Mouse (Mus musculus): ENCODE measurements around the gene Wnt7a. TPM values are rescaled to one million over a fixed set of nuclear protein-coding genes. Genes with fewer than 3 reads are reported as not detected.

Gene Wnt7a
- polyA plus RNA-seq, 1 experiment, result not detected

- TF ChIP-seq CTCF (IDR thresholded peaks at IDR 0.05; ENCODE audit: control insufficient read depth, insufficient read depth, low read length) (no peak), POLR2A (IDR thresholded peaks at IDR 0.05; ENCODE audit: borderline replicate concordance, control insufficient read depth, low read depth, low read length) (no peak)
- Histone ChIP-seq H3K27ac (ENCODE audit: control insufficient read depth, insufficient read depth, low read depth, low read length, poor library complexity) (no peak overlapping the region), H3K4me3 (replicated peaks; ENCODE audit: control insufficient read depth, low read depth, low read length) (no peak overlapping the region), H3K4me1 (ENCODE audit: control insufficient read depth, insufficient read depth, low read length) (no peaks in the 10 kb centered on the region)
- 69% methylated on average over 3 of the region's 3 CpGs for WGBS
Measured at GRCm38 (mm10) chr6:91379266-91379665, 31.9 kb downstream of the Wnt7a start.

- Histone ChIP-seq H3K4me3 (replicated peaks; ENCODE audit: control insufficient read depth, low read depth, low read length) (no peak overlapping the region), H3K27ac (ENCODE audit: control insufficient read depth, insufficient read depth, low read depth, low read length, poor library complexity) (no peak overlapping the region), H3K4me1 (ENCODE audit: control insufficient read depth, insufficient read depth, low read length) (no peaks in the 10 kb centered on the region)
- TF ChIP-seq POLR2A (IDR thresholded peaks at IDR 0.05; ENCODE audit: borderline replicate concordance, control insufficient read depth, low read depth, low read length), result no peak
- no peak for TF ChIP-seq CTCF (IDR thresholded peaks at IDR 0.05; ENCODE audit: control insufficient read depth, insufficient read depth, low read length)
Measured at GRCm38 (mm10) chr6:91372977-91373376, 38.2 kb downstream of the Wnt7a start.

- H3K27ac ChIP-seq (ENCODE audit: control insufficient read depth, insufficient read depth, low read depth, low read length, poor library complexity), result no peak overlapping the region
- no peak for TF ChIP-seq POLR2A (IDR thresholded peaks at IDR 0.05; ENCODE audit: borderline replicate concordance, control insufficient read depth, low read depth, low read length)
- no peak for TF ChIP-seq CTCF (IDR thresholded peaks at IDR 0.05; ENCODE audit: control insufficient read depth, insufficient read depth, low read length)
- WGBS, result 13% methylated on average over 3 of the region's 3 CpGs
- H3K4me3 ChIP-seq (replicated peaks; ENCODE audit: control insufficient read depth, low read depth, low read length), result no peak overlapping the region
- H3K4me1 ChIP-seq (ENCODE audit: control insufficient read depth, insufficient read depth, low read length), result no peaks in the 10 kb centered on the region
Measured at GRCm38 (mm10) chr6:91372586-91372971, 38.6 kb downstream of the Wnt7a start.

- no peak overlapping the region for H3K4me3 ChIP-seq (replicated peaks; ENCODE audit: control insufficient read depth, low read depth, low read length)
- TF ChIP-seq CTCF (IDR thresholded peaks at IDR 0.05; ENCODE audit: control insufficient read depth, insufficient read depth, low read length) (no peak), POLR2A (IDR thresholded peaks at IDR 0.05; ENCODE audit: borderline replicate concordance, control insufficient read depth, low read depth, low read length) (no peak)
- no peaks in the 10 kb centered on the region for H3K4me1 ChIP-seq (ENCODE audit: control insufficient read depth, insufficient read depth, low read length)
- no peak overlapping the region for H3K27ac ChIP-seq (ENCODE audit: control insufficient read depth, insufficient read depth, low read depth, low read length, poor library complexity)
Measured at GRCm38 (mm10) chr6:91371912-91372585, 39.1 kb downstream of the Wnt7a start.

- Histone ChIP-seq H3K4me1 (ENCODE audit: control insufficient read depth, insufficient read depth, low read length) (no peaks in the 10 kb centered on the region), H3K4me3 (replicated peaks; ENCODE audit: control insufficient read depth, low read depth, low read length) (no peak overlapping the region), H3K27ac (ENCODE audit: control insufficient read depth, insufficient read depth, low read depth, low read length, poor library complexity) (no peak overlapping the region)
- WGBS, result 71% methylated on average over 1 of the region's 1 CpGs
- no peak for TF ChIP-seq POLR2A (IDR thresholded peaks at IDR 0.05; ENCODE audit: borderline replicate concordance, control insufficient read depth, low read depth, low read length)
- no peak for TF ChIP-seq CTCF (IDR thresholded peaks at IDR 0.05; ENCODE audit: control insufficient read depth, insufficient read depth, low read length)
Measured at GRCm38 (mm10) chr6:91366781-91367180, 44.4 kb downstream of the Wnt7a start.

- Histone ChIP-seq H3K27ac (ENCODE audit: control insufficient read depth, insufficient read depth, low read depth, low read length, poor library complexity) (no peak overlapping the region), H3K4me1 (ENCODE audit: control insufficient read depth, insufficient read depth, low read length) (no peaks in the 10 kb centered on the region), H3K4me3 (replicated peaks; ENCODE audit: control insufficient read depth, low read depth, low read length) (no peak overlapping the region)
- WGBS, result 81% methylated on average over 14 of the region's 14 CpGs
- TF ChIP-seq CTCF (IDR thresholded peaks at IDR 0.05; ENCODE audit: control insufficient read depth, insufficient read depth, low read length) (no peak), POLR2A (IDR thresholded peaks at IDR 0.05; ENCODE audit: borderline replicate concordance, control insufficient read depth, low read depth, low read length) (no peak)
Measured at GRCm38 (mm10) chr6:91365480-91365879, 45.7 kb downstream of the Wnt7a start.

GRCm38 (mm10) chr6:91362756-91363155, 48.4 kb downstream of the Wnt7a start:
- 49% methylated on average over 2 of the region's 2 CpGs for WGBS
- Histone ChIP-seq H3K4me1 (ENCODE audit: control insufficient read depth, insufficient read depth, low read length) (no peaks in the 10 kb centered on the region), H3K27ac (ENCODE audit: control insufficient read depth, insufficient read depth, low read depth, low read length, poor library complexity) (no peak overlapping the region), H3K4me3 (replicated peaks; ENCODE audit: control insufficient read depth, low read depth, low read length) (no peak overlapping the region)
- no peak for TF ChIP-seq POLR2A (IDR thresholded peaks at IDR 0.05; ENCODE audit: borderline replicate concordance, control insufficient read depth, low read depth, low read length)
- no peak for TF ChIP-seq CTCF (IDR thresholded peaks at IDR 0.05; ENCODE audit: control insufficient read depth, insufficient read depth, low read length)

- WGBS, result 73% methylated on average over 6 of the region's 6 CpGs
- Histone ChIP-seq H3K4me3 (replicated peaks; ENCODE audit: control insufficient read depth, low read depth, low read length) (no peak overlapping the region), H3K4me1 (ENCODE audit: control insufficient read depth, insufficient read depth, low read length) (no peaks in the 10 kb centered on the region), H3K27ac (ENCODE audit: control insufficient read depth, insufficient read depth, low read depth, low read length, poor library complexity) (no peak overlapping the region)
- no peak for TF ChIP-seq POLR2A (IDR thresholded peaks at IDR 0.05; ENCODE audit: borderline replicate concordance, control insufficient read depth, low read depth, low read length)
- no peak for TF ChIP-seq CTCF (IDR thresholded peaks at IDR 0.05; ENCODE audit: control insufficient read depth, insufficient read depth, low read length)
Measured at GRCm38 (mm10) chr6:91360998-91361397, 50.2 kb downstream of the Wnt7a start.

- TF ChIP-seq POLR2A (IDR thresholded peaks at IDR 0.05; ENCODE audit: borderline replicate concordance, control insufficient read depth, low read depth, low read length), result no peak
- no peak for TF ChIP-seq CTCF (IDR thresholded peaks at IDR 0.05; ENCODE audit: control insufficient read depth, insufficient read depth, low read length)
Measured at GRCm38 (mm10) chr6:91360371-91360690, 50.8 kb downstream of the Wnt7a start.

More at GRCm38 (mm10) chr6:91360371-91360690, 50.8 kb downstream of the Wnt7a start:
- no peaks in the 10 kb centered on the region for H3K4me1 ChIP-seq (ENCODE audit: control insufficient read depth, insufficient read depth, low read length)
- no peak overlapping the region for H3K4me3 ChIP-seq (replicated peaks; ENCODE audit: control insufficient read depth, low read depth, low read length)
- H3K27ac ChIP-seq (ENCODE audit: control insufficient read depth, insufficient read depth, low read depth, low read length, poor library complexity), result no peak overlapping the region
- 68% methylated on average over 4 of the region's 4 CpGs for WGBS
